Mouse (Mus musculus) A20 (cell line): ENCODE measurements at regions not wholly inside any gene's neighbourhood (a gene's known extent, or its start where the extent isn't known, plus 50 kb on each side); places are given as distances from the start of the nearest gene placed in this dataset.

Source experiments
- DNase-seq: peaks from one replicate; pipeline ENCODE4 v3.0.0-alpha.2; 2011; ENCODE audit warnings: low read depth, low spot score

- peak; percentile 72 for DNase-seq
Observed at GRCm38 (mm10) chrX:33416321-33416720, 103.1 kb downstream of the Btbd35f12 start.
